Mouse (Mus musculus): Measurements from ENCODE around the gene Nufip1.

DNA sequence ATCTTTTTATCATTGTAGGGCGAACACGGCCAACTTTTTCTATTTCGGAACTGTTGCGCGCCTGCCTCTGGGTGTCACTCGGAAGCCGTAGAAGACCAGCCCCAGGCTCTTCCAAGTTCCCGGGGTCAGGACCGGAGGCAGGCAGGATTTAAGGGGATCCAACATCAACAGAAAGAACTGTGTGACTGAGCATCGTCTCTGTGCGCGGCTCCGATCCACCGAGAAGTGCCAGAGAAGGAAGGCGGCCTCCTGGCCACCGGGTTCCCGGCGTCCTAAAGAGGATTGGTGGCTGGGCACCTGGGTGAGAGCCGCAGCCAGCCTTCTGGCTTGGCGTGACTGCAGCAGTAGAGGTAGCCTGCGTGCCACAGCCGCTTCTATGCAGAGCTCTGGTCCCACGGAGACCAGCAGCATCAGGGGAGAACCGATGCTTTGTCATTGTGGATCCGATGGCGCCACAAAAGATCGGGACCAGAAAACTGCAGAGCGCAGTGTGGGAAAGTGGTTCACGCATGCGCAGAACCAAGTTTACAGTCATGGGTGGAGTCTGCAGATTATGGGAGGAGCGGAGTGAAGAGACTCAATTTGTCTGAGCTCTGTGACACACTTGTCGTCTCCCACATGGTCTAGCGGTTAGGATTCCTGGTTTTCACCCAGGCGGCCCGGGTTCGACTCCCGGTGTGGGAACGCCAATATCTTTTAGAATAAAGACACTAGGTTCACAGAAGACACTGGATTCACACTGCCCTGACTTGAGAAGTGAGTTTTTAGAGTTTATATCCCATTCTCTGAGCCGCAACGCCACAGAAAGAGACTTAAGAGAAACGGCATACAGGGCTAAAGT, 41.7 kb downstream of the Nufip1 start:
- peak; percentile 63 for TF ChIP-seq CTCF (IDR thresholded peaks at IDR 0.05; ENCODE audit: low read depth, low read length)
- peak; percentile 60; the same call in 1 of the 2 replicates for TF ChIP-seq POLR2A (IDR thresholded peaks at IDR 0.05; ENCODE audit: extremely low read depth, insufficient read depth, low read length)
